Mouse (Mus musculus): ENCODE measurements around the gene Adgrd1. TPM values are rescaled to one million over a fixed set of nuclear protein-coding genes. Genes with fewer than 3 reads are reported as not detected.

Adgrd1 gene
- total and polyA plus RNA-seq, 3 experiments: 0.04 to 0.07 TPM; not detected in 1

DNA sequence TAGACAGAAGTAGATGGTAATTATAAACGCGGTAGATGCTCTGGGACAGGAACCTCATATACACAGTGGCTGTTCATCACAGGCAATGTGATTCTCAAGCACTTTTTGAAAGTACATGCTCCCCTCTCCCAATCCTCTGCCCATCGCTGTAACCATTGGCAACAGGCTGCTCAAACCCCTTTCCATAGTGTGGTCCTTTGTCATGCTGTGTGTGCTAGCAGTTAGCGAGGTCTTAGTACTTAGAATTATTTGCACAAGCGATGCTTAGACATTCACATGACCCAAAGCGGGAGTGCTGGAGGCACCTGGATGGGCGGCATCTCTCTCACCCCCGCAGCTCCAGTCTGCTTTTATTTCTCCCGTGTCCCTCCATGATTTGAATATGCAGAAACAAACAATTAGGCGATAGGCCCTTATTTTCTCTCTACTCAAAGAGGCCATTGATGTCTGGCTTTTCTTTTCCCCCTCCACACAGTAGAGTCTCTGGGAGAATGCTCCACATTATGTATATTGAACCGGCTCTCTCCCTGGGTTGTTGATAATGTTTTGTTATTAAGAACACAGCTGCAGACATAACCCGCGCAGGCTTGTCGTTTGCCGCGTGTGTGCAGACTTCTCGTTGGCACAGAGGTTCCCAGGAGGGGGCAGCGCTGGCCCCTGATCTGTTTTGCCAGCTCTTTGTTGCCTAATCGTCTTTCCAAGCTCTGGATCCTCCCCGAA, 43.8 kb upstream of the Adgrd1 start:
- TF ChIP-seq MYC (IDR thresholded peaks at IDR 0.05; ENCODE audit: low read depth, low read length) (no peak), CTCF (conservative IDR thresholded peaks at IDR 0.05 in 1 of 2, IDR thresholded peaks at IDR 0.05 in 1 of 2; ENCODE audit: low read depth in 2 of 2, low read length in 2 of 2) (no peak), ZC3H11A (IDR thresholded peaks at IDR 0.05; ENCODE audit: low read depth, low read length) (no peak), KAT2A (IDR thresholded peaks at IDR 0.05; ENCODE audit: insufficient replicate concordance, low read length) (no peak), MAZ (IDR thresholded peaks at IDR 0.05; ENCODE audit: low read depth, low read length) (no peak), ZKSCAN1 (IDR thresholded peaks at IDR 0.05; ENCODE audit: borderline replicate concordance, low read depth, low read length) (no peak), CHD2 (IDR thresholded peaks at IDR 0.05; ENCODE audit: low read length) (no peak)
- no peak for DNase-seq (ENCODE audit: extremely low read depth)
- no peaks in the 10 kb centered on the region for H3K79me2 ChIP-seq (replicated peaks; ENCODE audit: control insufficient read depth, extremely low read depth, insufficient read depth, poor library complexity, severe bottlenecking)
- no peak overlapping the region for H3K4me3 ChIP-seq (replicated peaks in 1 of 3; ENCODE audit: low read depth in 2 of 3, low read length in 2 of 3, poor library complexity in 1 of 3)
- peaks cover 36% of the 10 kb centered on the region for H3K27me3 ChIP-seq (replicated peaks)
- in situ Hi-C loops (cut with MboI; ENCODE audit: low pct_ligation_motif_present, low pct_unique_long_range_greater_than_20kb, low sequenced_read_pairs) (no loop called here), dilution Hi-C loops (cut with MboI; ENCODE audit: extremely low pct_ligation_motif_present, extremely low pct_unique_long_range_greater_than_20kb, low sequenced_read_pairs) (no loop called here)
- no peaks in the 10 kb centered on the region for H3K9me3 ChIP-seq (replicated peaks; ENCODE audit: low read length)
- no peaks in the 10 kb centered on the region for H3K36me3 ChIP-seq (replicated peaks in 1 of 2; ENCODE audit: control insufficient read depth in 1 of 2, insufficient read depth in 1 of 2, low read length in 1 of 2)
- no peak overlapping the region for H3K9ac ChIP-seq (ENCODE audit: insufficient read depth, low read depth)
- H3K4me1 ChIP-seq (ENCODE audit: control insufficient read depth in 1 of 2, insufficient read depth in 2 of 2): no peaks in the 10 kb centered on the region
- H3K4me2 ChIP-seq (ENCODE audit: insufficient read depth, low read depth, poor library complexity, severe bottlenecking): no peak overlapping the region
- no peak overlapping the region for H3K27ac ChIP-seq (ENCODE audit: insufficient read depth, low read depth)

DNA sequence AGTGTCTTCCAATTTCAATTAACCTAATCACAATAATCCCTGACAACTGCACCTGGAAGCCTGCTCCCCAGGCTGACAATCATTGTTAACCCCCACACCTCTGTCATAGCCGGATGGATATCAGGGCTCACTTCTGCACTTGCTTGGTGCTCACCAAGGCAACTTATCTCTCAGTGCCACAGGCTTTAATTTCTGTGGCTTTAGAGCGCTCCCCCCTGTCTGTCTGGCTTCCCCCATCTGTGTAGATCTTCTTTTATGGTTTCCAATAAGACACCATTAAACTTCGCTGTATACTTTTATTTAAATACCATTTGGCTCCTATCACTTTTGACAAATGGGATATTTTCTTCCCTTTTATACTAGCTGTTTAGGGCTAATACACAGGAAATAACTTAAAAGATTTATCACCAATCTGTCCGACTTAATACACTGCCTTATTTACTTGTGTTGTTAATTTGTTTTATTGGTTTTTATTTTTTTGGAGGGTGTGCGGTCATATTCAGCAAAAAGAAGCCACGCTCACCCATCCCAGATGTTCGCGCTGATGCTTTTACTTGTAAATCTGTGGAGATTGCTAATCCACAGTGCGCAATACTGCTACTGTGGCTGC, 41.8 kb upstream of the Adgrd1 start:
- no peak for TF ChIP-seq NRF1 (IDR thresholded peaks at IDR 0.05; ENCODE audit: low read depth, low read length)
- TF ChIP-seq SMC3 (IDR thresholded peaks at IDR 0.05; ENCODE audit: low read depth, low read length): no peak
- no peak for TF ChIP-seq CHD2 (IDR thresholded peaks at IDR 0.05; ENCODE audit: low read length)
- no peak for TF ChIP-seq TCF12 (IDR thresholded peaks at IDR 0.05; ENCODE audit: low read depth, low read length)
- no peak for TF ChIP-seq E2F4 (IDR thresholded peaks at IDR 0.05; ENCODE audit: insufficient replicate concordance, low read depth, low read length)
- TF ChIP-seq GABPA (IDR thresholded peaks at IDR 0.05; ENCODE audit: insufficient replicate concordance, low read depth, low read length): no peak
- no peak for TF ChIP-seq NELFE (IDR thresholded peaks at IDR 0.05; ENCODE audit: low read depth, low read length)
- TF ChIP-seq POLR2A (IDR thresholded peaks at IDR 0.05; ENCODE audit: low read depth, low read length): no peak
- TF ChIP-seq MEF2A (IDR thresholded peaks at IDR 0.05; ENCODE audit: borderline replicate concordance, low read depth, low read length): no peak
- TF ChIP-seq MXI1 (IDR thresholded peaks at IDR 0.05; ENCODE audit: low read depth, low read length): no peak
- TF ChIP-seq TBP (conservative IDR thresholded peaks at IDR 0.05; ENCODE audit: low read depth, low read length): no peak
- TF ChIP-seq IRF4 (IDR thresholded peaks at IDR 0.05; ENCODE audit: low read depth, low read length): no peak
- no peak for TF ChIP-seq MYC (IDR thresholded peaks at IDR 0.05; ENCODE audit: low read depth, low read length)
- H3K36me3 ChIP-seq (replicated peaks in 1 of 2; ENCODE audit: control insufficient read depth in 1 of 2, insufficient read depth in 1 of 2, low read length in 1 of 2): no peaks in the 10 kb centered on the region
- H3K4me1 ChIP-seq (ENCODE audit: control insufficient read depth in 1 of 2, insufficient read depth in 2 of 2): no peaks in the 10 kb centered on the region
- no peak overlapping the region for H3K4me3 ChIP-seq (replicated peaks in 1 of 3; ENCODE audit: low read depth in 2 of 3, low read length in 2 of 3, poor library complexity in 1 of 3)
- DNase-seq (ENCODE audit: extremely low read depth): no peak
- H3K27ac ChIP-seq (ENCODE audit: insufficient read depth, low read depth): no peak overlapping the region
- peaks cover 2% of the 10 kb centered on the region for H3K9me3 ChIP-seq (replicated peaks; ENCODE audit: low read length)
- no peak overlapping the region for H3K9ac ChIP-seq (ENCODE audit: insufficient read depth, low read depth)
- H3K79me2 ChIP-seq (replicated peaks; ENCODE audit: control insufficient read depth, extremely low read depth, insufficient read depth, poor library complexity, severe bottlenecking): no peaks in the 10 kb centered on the region
- in situ Hi-C loops (cut with MboI; ENCODE audit: low pct_ligation_motif_present, low pct_unique_long_range_greater_than_20kb, low sequenced_read_pairs): no loop called here
- dilution Hi-C loops (cut with MboI; ENCODE audit: extremely low pct_ligation_motif_present, extremely low pct_unique_long_range_greater_than_20kb, low sequenced_read_pairs): no loop called here
- no peak overlapping the region for H3K4me2 ChIP-seq (ENCODE audit: insufficient read depth, low read depth, poor library complexity, severe bottlenecking)
- H3K27me3 ChIP-seq (replicated peaks): peaks cover 38% of the 10 kb centered on the region
